Mouse (Mus musculus): ENCODE measurements at regions not wholly inside any gene's neighbourhood (a gene's known extent, or its start where the extent isn't known, plus 50 kb on each side); places are given as distances from the start of the nearest gene placed in this dataset.

DNA sequence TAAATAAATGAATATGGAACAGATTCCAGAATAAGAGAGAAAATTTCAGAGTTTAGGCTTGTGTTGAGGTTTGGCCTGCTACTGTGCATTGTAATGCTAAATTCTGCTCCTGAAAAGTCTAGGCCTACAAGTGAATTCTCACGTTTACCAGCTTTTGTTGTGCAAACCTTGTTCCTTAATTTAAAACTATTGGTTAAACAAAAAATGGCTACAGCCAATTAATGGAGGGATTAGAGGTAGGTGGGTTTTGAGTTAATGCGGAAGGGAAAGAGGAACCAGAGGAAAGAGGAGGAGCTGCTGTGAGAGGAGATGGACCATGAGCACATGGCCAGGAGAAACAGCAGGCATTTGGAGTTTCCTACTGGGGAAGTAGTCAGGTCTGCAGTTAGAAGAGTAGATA, 79.1 kb upstream of the Tle4 start:
- TF ChIP-seq CTCF (IDR thresholded peaks at IDR 0.05; ENCODE audit: low read depth): no peak
- no peaks in the 10 kb centered on the region for H3K36me3 ChIP-seq (ENCODE audit: insufficient read depth, low read length)
- ATAC-seq (replicated peaks; ENCODE audit: low FRiP score, low read depth): no peak
- WGBS: 73% methylated on average over 2 of the region's 2 CpGs
- H3K27me3 ChIP-seq (ENCODE audit: insufficient read depth, low read length): no peaks in the 10 kb centered on the region
- H3K9me3 ChIP-seq (replicated peaks; ENCODE audit: low read length): no peaks in the 10 kb centered on the region
- H3K4me2 ChIP-seq (ENCODE audit: low read length): no peak overlapping the region
- no peaks in the 10 kb centered on the region for H3K4me1 ChIP-seq (replicated peaks; ENCODE audit: insufficient read depth, low read length)
- H3K9ac ChIP-seq (ENCODE audit: low read depth, low read length): no peak overlapping the region
- DNase-seq (ENCODE audit: low spot score): no peak
- no peak overlapping the region for H3K27ac ChIP-seq
- H3K4me3 ChIP-seq (replicated peaks; ENCODE audit: low read depth, low read length): no peak overlapping the region

DNA sequence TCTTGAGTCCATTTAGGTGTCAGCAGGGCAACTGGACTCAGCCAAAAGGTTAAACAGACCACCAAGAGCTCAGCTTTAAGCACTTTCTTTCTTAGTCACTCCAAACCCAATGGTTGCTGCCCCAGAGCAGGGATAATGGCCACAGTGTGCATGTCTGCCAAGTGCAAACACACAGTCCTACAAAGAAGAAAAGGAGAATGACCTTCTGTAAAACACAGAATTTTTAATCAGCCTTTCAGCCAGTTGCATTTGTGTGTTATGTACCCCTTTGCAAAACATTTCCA, 72.9 kb upstream of the Tle4 start:
- H3K9me3 ChIP-seq (replicated peaks; ENCODE audit: low read length): no peaks in the 10 kb centered on the region
- H3K9ac ChIP-seq (ENCODE audit: low read depth, low read length): no peak overlapping the region
- H3K27me3 ChIP-seq (ENCODE audit: insufficient read depth, low read length): no peaks in the 10 kb centered on the region
- no peak for ATAC-seq (replicated peaks; ENCODE audit: low FRiP score, low read depth)
- H3K4me2 ChIP-seq (ENCODE audit: low read length): no peak overlapping the region
- no peak for DNase-seq (ENCODE audit: low spot score)
- H3K4me3 ChIP-seq (replicated peaks; ENCODE audit: low read depth, low read length): no peak overlapping the region
- H3K36me3 ChIP-seq (ENCODE audit: insufficient read depth, low read length): no peaks in the 10 kb centered on the region
- H3K27ac ChIP-seq: no peak overlapping the region
- no peak for TF ChIP-seq CTCF (IDR thresholded peaks at IDR 0.05; ENCODE audit: low read depth)
- no peaks in the 10 kb centered on the region for H3K4me1 ChIP-seq (replicated peaks; ENCODE audit: insufficient read depth, low read length)

DNA sequence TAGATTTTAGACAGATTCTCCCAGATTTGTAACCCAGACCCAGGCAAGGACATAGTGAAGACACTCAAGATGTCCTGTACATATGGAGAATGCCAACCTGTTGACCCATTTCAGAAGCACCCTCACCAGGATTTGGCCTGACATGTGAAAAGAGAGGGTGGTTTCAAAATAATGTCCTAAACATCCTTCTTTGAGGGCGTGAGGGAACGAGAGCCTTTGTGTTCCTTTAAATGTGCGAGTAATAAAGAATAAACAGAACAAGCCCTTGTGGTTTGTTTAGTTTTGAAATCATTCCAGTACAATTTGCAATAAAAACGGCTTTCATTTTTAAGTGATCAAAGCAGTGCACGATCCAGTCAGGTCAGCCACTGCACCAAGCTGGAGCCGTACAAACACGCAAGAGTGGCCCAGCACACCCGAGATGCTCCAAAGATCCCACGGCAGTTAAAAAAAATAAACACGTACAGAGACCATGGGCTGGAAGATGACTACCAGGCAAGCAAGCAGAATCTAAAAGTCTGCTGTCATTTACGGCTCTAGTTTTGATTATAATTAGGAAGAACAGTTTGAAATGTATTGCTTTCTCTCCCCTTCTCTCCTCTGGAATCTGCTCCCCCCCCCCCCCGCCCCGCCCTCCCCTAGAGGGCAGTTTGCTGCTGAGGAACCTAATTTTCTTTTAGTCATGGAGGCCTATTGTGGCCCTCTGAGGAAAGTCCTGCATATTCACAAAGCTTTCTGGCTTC, 72.4 kb upstream of the Tle4 start:
- peak; percentile 31 for DNase-seq (ENCODE audit: low spot score)
- peak overlapping the region; percentile 28 for H3K4me2 ChIP-seq (ENCODE audit: low read length)
- no peak overlapping the region for H3K9ac ChIP-seq (ENCODE audit: low read depth, low read length)
- H3K4me3 ChIP-seq (replicated peaks; ENCODE audit: low read depth, low read length): no peak overlapping the region
- no peaks in the 10 kb centered on the region for H3K27me3 ChIP-seq (ENCODE audit: insufficient read depth, low read length)
- WGBS: 34% methylated on average over 12 of the region's 13 CpGs
- H3K4me1 ChIP-seq (replicated peaks; ENCODE audit: insufficient read depth, low read length): no peaks in the 10 kb centered on the region
- no peak for TF ChIP-seq CTCF (IDR thresholded peaks at IDR 0.05; ENCODE audit: low read depth)
- no peak for ATAC-seq (replicated peaks; ENCODE audit: low FRiP score, low read depth)
- no peaks in the 10 kb centered on the region for H3K36me3 ChIP-seq (ENCODE audit: insufficient read depth, low read length)
- H3K9me3 ChIP-seq (replicated peaks; ENCODE audit: low read length): no peaks in the 10 kb centered on the region
- H3K27ac ChIP-seq: no peak overlapping the region

DNA sequence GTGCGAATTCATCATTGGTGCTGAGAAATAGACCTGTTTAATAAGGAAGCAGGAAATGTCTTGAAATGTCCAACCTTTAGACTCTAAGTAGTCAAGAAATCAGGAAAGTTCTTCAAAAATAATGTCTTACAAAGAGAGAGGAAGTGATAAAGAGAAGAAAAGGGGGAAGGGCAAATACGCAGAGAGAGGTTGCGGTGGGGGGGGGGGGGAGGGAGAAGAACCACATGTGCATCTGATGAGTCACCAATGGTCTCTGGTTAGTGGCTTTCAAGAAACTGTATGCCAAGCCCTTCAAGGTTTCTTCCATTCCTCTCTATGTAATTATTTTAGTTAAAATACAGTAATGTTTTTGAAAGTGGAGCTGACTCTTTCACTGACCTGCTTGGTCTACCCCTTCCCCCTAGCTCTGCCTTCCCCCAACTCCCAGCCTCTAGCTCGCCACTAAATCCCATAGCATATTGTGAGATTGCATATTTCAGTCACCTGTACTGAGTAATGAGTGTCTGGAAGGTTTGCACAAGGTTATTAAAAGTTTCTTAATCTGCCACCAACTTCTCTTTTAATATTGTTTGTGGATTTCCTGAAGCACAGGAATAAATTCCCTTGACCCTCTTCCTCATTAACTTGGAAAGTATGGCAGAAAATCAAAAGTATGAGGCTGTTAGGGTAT, 70.8 kb upstream of the Tle4 start:
- H3K4me2 ChIP-seq (ENCODE audit: low read length): no peak overlapping the region
- no peaks in the 10 kb centered on the region for H3K36me3 ChIP-seq (ENCODE audit: insufficient read depth, low read length)
- no peak overlapping the region for H3K9ac ChIP-seq (ENCODE audit: low read depth, low read length)
- H3K4me3 ChIP-seq (replicated peaks; ENCODE audit: low read depth, low read length): no peak overlapping the region
- H3K4me1 ChIP-seq (replicated peaks; ENCODE audit: insufficient read depth, low read length): no peaks in the 10 kb centered on the region
- DNase-seq (ENCODE audit: low spot score) (no peak), ATAC-seq (replicated peaks; ENCODE audit: low FRiP score, low read depth) (no peak)
- no peaks in the 10 kb centered on the region for H3K9me3 ChIP-seq (replicated peaks; ENCODE audit: low read length)
- no peak for TF ChIP-seq CTCF (IDR thresholded peaks at IDR 0.05; ENCODE audit: low read depth)
- H3K27ac ChIP-seq: no peak overlapping the region
- no peaks in the 10 kb centered on the region for H3K27me3 ChIP-seq (ENCODE audit: insufficient read depth, low read length)
- 83% methylated on average over 4 of the region's 4 CpGs for WGBS

DNA sequence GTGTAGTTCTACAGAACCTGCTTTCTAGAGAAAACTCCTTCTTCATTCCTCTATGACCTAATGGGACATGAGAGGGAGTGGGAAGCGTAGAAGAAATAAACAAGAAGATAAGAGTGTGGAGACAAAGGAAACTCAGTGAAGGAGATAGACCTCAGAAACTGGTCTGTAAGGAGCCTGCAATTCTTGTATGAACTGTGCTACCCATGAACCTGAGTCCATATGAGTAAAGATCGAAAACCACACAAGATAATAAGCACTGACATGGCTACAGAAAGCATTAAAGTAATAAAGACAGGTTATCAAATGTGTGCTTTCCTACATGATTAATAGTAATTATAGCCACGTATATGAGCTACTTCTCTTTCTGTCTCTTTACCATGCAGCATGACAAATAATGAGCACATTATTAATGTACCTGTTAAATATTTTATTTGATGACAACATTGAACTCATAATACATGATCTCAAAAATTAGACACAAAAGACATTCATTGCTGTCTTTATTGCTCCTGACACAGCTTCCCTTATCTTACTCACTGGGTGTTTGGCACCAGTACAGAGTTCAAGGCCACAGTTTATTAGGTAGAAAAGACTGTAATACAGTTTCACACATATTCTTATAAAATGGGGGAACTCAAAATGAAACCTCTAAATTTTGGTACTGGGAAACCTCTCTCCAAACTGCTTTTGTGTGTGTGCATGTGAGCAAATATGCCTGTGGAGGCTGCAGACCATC, 67.0 kb upstream of the Tle4 start:
- Histone ChIP-seq H3K27me3 (ENCODE audit: insufficient read depth, low read length) (no peaks in the 10 kb centered on the region), H3K4me2 (ENCODE audit: low read length) (no peak overlapping the region), H3K9me3 (replicated peaks; ENCODE audit: low read length) (no peaks in the 10 kb centered on the region), H3K4me1 (replicated peaks; ENCODE audit: insufficient read depth, low read length) (no peaks in the 10 kb centered on the region), H3K4me3 (replicated peaks; ENCODE audit: low read depth, low read length) (no peak overlapping the region), H3K9ac (ENCODE audit: low read depth, low read length) (no peak overlapping the region), H3K36me3 (ENCODE audit: insufficient read depth, low read length) (no peaks in the 10 kb centered on the region), H3K27ac (no peak overlapping the region)
- ATAC-seq (replicated peaks; ENCODE audit: low FRiP score, low read depth) (no peak), DNase-seq (ENCODE audit: low spot score) (no peak)
- 87% methylated on average over 3 of the region's 3 CpGs for WGBS
- TF ChIP-seq CTCF (IDR thresholded peaks at IDR 0.05; ENCODE audit: low read depth): no peak

DNA sequence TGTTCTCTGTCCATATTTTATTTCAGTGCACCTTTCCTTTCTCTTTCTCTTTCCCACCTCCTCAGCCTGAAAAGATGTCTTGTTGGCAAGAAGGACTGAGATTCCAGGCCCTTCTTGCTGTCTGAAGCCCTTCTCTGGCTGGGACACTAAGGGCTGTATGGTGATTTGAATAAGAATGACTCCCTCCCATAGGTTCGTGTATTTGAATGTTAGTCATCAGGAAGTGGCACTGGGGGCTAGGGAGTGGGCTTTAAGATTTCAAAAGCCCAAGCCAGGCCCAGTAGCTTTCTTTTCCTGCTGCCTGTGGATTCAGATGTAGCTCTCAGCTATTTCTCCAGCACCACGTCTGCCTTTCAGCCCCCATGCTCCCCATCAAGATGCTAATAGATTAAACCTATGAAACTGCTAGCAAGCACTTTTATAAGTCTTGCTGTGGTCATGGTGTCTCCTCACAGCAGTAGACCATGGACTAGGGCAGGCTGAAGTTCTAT, 66.3 kb upstream of the Tle4 start:
- H3K4me2 ChIP-seq (ENCODE audit: low read length): no peak overlapping the region
- WGBS: 63% methylated on average over 2 of the region's 2 CpGs
- DNase-seq (ENCODE audit: low spot score): no peak
- H3K4me3 ChIP-seq (replicated peaks; ENCODE audit: low read depth, low read length): no peak overlapping the region
- no peak overlapping the region for H3K9ac ChIP-seq (ENCODE audit: low read depth, low read length)
- TF ChIP-seq CTCF (IDR thresholded peaks at IDR 0.05; ENCODE audit: low read depth): no peak
- no peaks in the 10 kb centered on the region for H3K36me3 ChIP-seq (ENCODE audit: insufficient read depth, low read length)
- no peaks in the 10 kb centered on the region for H3K4me1 ChIP-seq (replicated peaks; ENCODE audit: insufficient read depth, low read length)
- no peaks in the 10 kb centered on the region for H3K9me3 ChIP-seq (replicated peaks; ENCODE audit: low read length)
- H3K27ac ChIP-seq: no peak overlapping the region
- ATAC-seq (replicated peaks; ENCODE audit: low FRiP score, low read depth): no peak
- no peaks in the 10 kb centered on the region for H3K27me3 ChIP-seq (ENCODE audit: insufficient read depth, low read length)

All from kidney, postnatal 0 days (tissue).